Mouse (Mus musculus): ENCODE results near the gene Cobll1. TPM values are rescaled to one million over a fixed set of nuclear protein-coding genes. Genes with fewer than 3 reads are reported as not detected.

Gene Cobll1
- polyA plus RNA-seq, 1 experiment from 2014 or later = 24.7 TPM

GRCm38 (mm10) chr2:65077544-65077943, 161.7 kb downstream of the Cobll1 start:
- H3K4me3 ChIP-seq (ENCODE audit: low read length) = no peak overlapping the region
- H3K36me3 ChIP-seq (ENCODE audit: control insufficient read depth, insufficient read depth, low read length) = no peaks in the 10 kb centered on the region
- no peaks in the 10 kb centered on the region for H3K9me3 ChIP-seq (ENCODE audit: control insufficient read depth, low read length)
- H3K4me1 ChIP-seq (ENCODE audit: control insufficient read depth, insufficient read depth, low read length) = no peaks in the 10 kb centered on the region
- H3K27ac ChIP-seq (ENCODE audit: low read depth, low read length) = no peak overlapping the region
- 76% methylated on average over 3 of the region's 3 CpGs for whole genome bisulfite sequencing
- ATAC-seq (ENCODE audit: low FRiP score, low TSS enrichment) = no peak
- no peak overlapping the region for H3K9ac ChIP-seq (ENCODE audit: low read depth, low read length)
- H3K4me2 ChIP-seq (replicated peaks; ENCODE audit: low read depth, low read length) = no peak overlapping the region
- no peaks in the 10 kb centered on the region for H3K27me3 ChIP-seq (ENCODE audit: control insufficient read depth, insufficient read depth, low read length)

- Histone ChIP-seq H3K27me3 (ENCODE audit: control insufficient read depth, insufficient read depth, low read length) (no peaks in the 10 kb centered on the region), H3K4me2 (replicated peaks; ENCODE audit: low read depth, low read length) (no peak overlapping the region), H3K9me3 (ENCODE audit: control insufficient read depth, low read length) (no peaks in the 10 kb centered on the region), H3K36me3 (ENCODE audit: control insufficient read depth, insufficient read depth, low read length) (no peaks in the 10 kb centered on the region), H3K4me1 (ENCODE audit: control insufficient read depth, insufficient read depth, low read length) (no peaks in the 10 kb centered on the region), H3K27ac (ENCODE audit: low read depth, low read length) (no peak overlapping the region), H3K4me3 (ENCODE audit: low read length) (no peak overlapping the region), H3K9ac (ENCODE audit: low read depth, low read length) (no peak overlapping the region)
- ATAC-seq (ENCODE audit: low FRiP score, low TSS enrichment) = no peak
- 90% methylated on average over 5 of the region's 5 CpGs for WGBS
Observed at GRCm38 (mm10) chr2:65075840-65076239, 163.4 kb downstream of the Cobll1 start.

GRCm38 (mm10) chr2:65075431-65075830, 163.8 kb downstream of the Cobll1 start:
- Histone ChIP-seq H3K4me1 (ENCODE audit: control insufficient read depth, insufficient read depth, low read length) (no peaks in the 10 kb centered on the region), H3K4me2 (replicated peaks; ENCODE audit: low read depth, low read length) (no peak overlapping the region), H3K9me3 (ENCODE audit: control insufficient read depth, low read length) (no peaks in the 10 kb centered on the region), H3K9ac (ENCODE audit: low read depth, low read length) (no peak overlapping the region), H3K4me3 (ENCODE audit: low read length) (no peak overlapping the region), H3K27ac (ENCODE audit: low read depth, low read length) (no peak overlapping the region), H3K36me3 (ENCODE audit: control insufficient read depth, insufficient read depth, low read length) (no peaks in the 10 kb centered on the region), H3K27me3 (ENCODE audit: control insufficient read depth, insufficient read depth, low read length) (no peaks in the 10 kb centered on the region)
- 80% methylated on average over 4 of the region's 4 CpGs for WGBS
- no peak for ATAC-seq (ENCODE audit: low FRiP score, low TSS enrichment)

GRCm38 (mm10) chr2:65072205-65072604, 167.0 kb downstream of the Cobll1 start:
- Histone ChIP-seq H3K27ac (ENCODE audit: low read depth, low read length) (no peak overlapping the region), H3K36me3 (ENCODE audit: control insufficient read depth, insufficient read depth, low read length) (no peaks in the 10 kb centered on the region), H3K27me3 (ENCODE audit: control insufficient read depth, insufficient read depth, low read length) (no peaks in the 10 kb centered on the region), H3K4me2 (replicated peaks; ENCODE audit: low read depth, low read length) (no peak overlapping the region), H3K4me3 (ENCODE audit: low read length) (no peak overlapping the region), H3K4me1 (ENCODE audit: control insufficient read depth, insufficient read depth, low read length) (no peaks in the 10 kb centered on the region), H3K9ac (ENCODE audit: low read depth, low read length) (no peak overlapping the region), H3K9me3 (ENCODE audit: control insufficient read depth, low read length) (no peaks in the 10 kb centered on the region)
- ATAC-seq (ENCODE audit: low FRiP score, low TSS enrichment) = no peak
- WGBS = 71% methylated on average over 3 of the region's 3 CpGs

GRCm38 (mm10) chr2:65053764-65054163, 185.4 kb downstream of the Cobll1 start:
- Histone ChIP-seq H3K27ac (ENCODE audit: low read depth, low read length) (no peak overlapping the region), H3K27me3 (ENCODE audit: control insufficient read depth, insufficient read depth, low read length) (no peaks in the 10 kb centered on the region), H3K4me1 (ENCODE audit: control insufficient read depth, insufficient read depth, low read length) (no peaks in the 10 kb centered on the region), H3K36me3 (ENCODE audit: control insufficient read depth, insufficient read depth, low read length) (no peaks in the 10 kb centered on the region), H3K9ac (ENCODE audit: low read depth, low read length) (no peak overlapping the region), H3K9me3 (ENCODE audit: control insufficient read depth, low read length) (no peaks in the 10 kb centered on the region), H3K4me3 (ENCODE audit: low read length) (no peak overlapping the region), H3K4me2 (replicated peaks; ENCODE audit: low read depth, low read length) (no peak overlapping the region)
- ATAC-seq (ENCODE audit: low FRiP score, low TSS enrichment) = no peak
- 91% methylated on average over 2 of the region's 2 CpGs for WGBS

GRCm38 (mm10) chr2:65052191-65053012, 186.8 kb downstream of the Cobll1 start:
- H3K4me2 ChIP-seq (replicated peaks; ENCODE audit: low read depth, low read length) = no peak overlapping the region
- ATAC-seq (ENCODE audit: low FRiP score, low TSS enrichment) = no peak
- H3K27ac ChIP-seq (ENCODE audit: low read depth, low read length) = no peak overlapping the region
- H3K9me3 ChIP-seq (ENCODE audit: control insufficient read depth, low read length) = no peaks in the 10 kb centered on the region
- no peak overlapping the region for H3K9ac ChIP-seq (ENCODE audit: low read depth, low read length)
- 92% methylated on average over 6 of the region's 6 CpGs for WGBS
- H3K36me3 ChIP-seq (ENCODE audit: control insufficient read depth, insufficient read depth, low read length) = no peaks in the 10 kb centered on the region
- no peaks in the 10 kb centered on the region for H3K4me1 ChIP-seq (ENCODE audit: control insufficient read depth, insufficient read depth, low read length)
- no peak overlapping the region for H3K4me3 ChIP-seq (ENCODE audit: low read length)
- H3K27me3 ChIP-seq (ENCODE audit: control insufficient read depth, insufficient read depth, low read length) = no peaks in the 10 kb centered on the region

GRCm38 (mm10) chr2:65050776-65051175, 188.4 kb downstream of the Cobll1 start:
- no peak overlapping the region for H3K27ac ChIP-seq (ENCODE audit: low read depth, low read length)
- H3K36me3 ChIP-seq (ENCODE audit: control insufficient read depth, insufficient read depth, low read length) = no peaks in the 10 kb centered on the region

GRCm38 (mm10) chr2:65048234-65049017, 190.8 kb downstream of the Cobll1 start:
- no peak for ATAC-seq (ENCODE audit: low FRiP score, low TSS enrichment)
- H3K27me3 ChIP-seq (ENCODE audit: control insufficient read depth, insufficient read depth, low read length) = no peaks in the 10 kb centered on the region
- H3K36me3 ChIP-seq (ENCODE audit: control insufficient read depth, insufficient read depth, low read length) = no peaks in the 10 kb centered on the region
- H3K9me3 ChIP-seq (ENCODE audit: control insufficient read depth, low read length) = no peaks in the 10 kb centered on the region
- H3K4me3 ChIP-seq (ENCODE audit: low read length) = no peak overlapping the region
- no peak overlapping the region for H3K9ac ChIP-seq (ENCODE audit: low read depth, low read length)
- H3K4me1 ChIP-seq (ENCODE audit: control insufficient read depth, insufficient read depth, low read length) = no peaks in the 10 kb centered on the region
- WGBS = 54% methylated on average over 6 of the region's 6 CpGs
- H3K4me2 ChIP-seq (replicated peaks; ENCODE audit: low read depth, low read length) = no peak overlapping the region
- no peak overlapping the region for H3K27ac ChIP-seq (ENCODE audit: low read depth, low read length)

More at GRCm38 (mm10) chr2:65050776-65051175, 188.4 kb downstream of the Cobll1 start:
- ATAC-seq (ENCODE audit: low FRiP score, low TSS enrichment) = no peak
- no peaks in the 10 kb centered on the region for H3K4me1 ChIP-seq (ENCODE audit: control insufficient read depth, insufficient read depth, low read length)
- no peak overlapping the region for H3K4me3 ChIP-seq (ENCODE audit: low read length)
- no peaks in the 10 kb centered on the region for H3K27me3 ChIP-seq (ENCODE audit: control insufficient read depth, insufficient read depth, low read length)
- no peaks in the 10 kb centered on the region for H3K9me3 ChIP-seq (ENCODE audit: control insufficient read depth, low read length)
- WGBS = 92% methylated on average over 3 of the region's 3 CpGs
- no peak overlapping the region for H3K4me2 ChIP-seq (replicated peaks; ENCODE audit: low read depth, low read length)
- no peak overlapping the region for H3K9ac ChIP-seq (ENCODE audit: low read depth, low read length)

Data from kidney, embryonic 14.5 days (tissue).